Mouse (Mus musculus) heart, embryonic 12.5 days (tissue): ENCODE measurements around the gene Faxc. TPM values are rescaled to one million over a fixed set of nuclear protein-coding genes. Genes with fewer than 3 reads are reported as not detected.
A peak's percentile ranks its signal among the peaks of the same experiment; 100 is the strongest.

Source experiments
- ATAC-seq: fragments of 200-750 bp; cut with Nextera tagmentation; 2 replicates; pipeline ENCODE4 v1.8.0; 2017; ENCODE audit warnings: moderate TSS enrichment, moderate library complexity; ENCODE audit not compliant: insufficient number of reproducible peaks, low FRiP score
- H3K27ac ChIP-seq: fragments of 300-500 bp; sonication (generic); 2 replicates; pipeline ENCODE4 v1.5.1; 2016; ENCODE audit warnings: mild to moderate bottlenecking, moderate library complexity; ENCODE audit not compliant: poor library complexity, severe bottlenecking
- H3K27me3 ChIP-seq: fragments of 300-500 bp; sonication (generic); replicated peaks from 2 replicates; pipeline ENCODE4 v1.6.1; 2016; ENCODE audit warnings: mild to moderate bottlenecking, moderate library complexity
- H3K36me3 ChIP-seq: fragments of 300-500 bp; sonication (generic); 2 replicates; pipeline ENCODE4 v1.6.1; 2016; ENCODE audit warnings: mild to moderate bottlenecking, moderate library complexity
- H3K4me1 ChIP-seq: fragments of 300-500 bp; sonication (generic); replicated peaks from 2 replicates; pipeline ENCODE4 v1.6.1; 2016; ENCODE audit warnings: mild to moderate bottlenecking
- H3K4me2 ChIP-seq: fragments of 300-500 bp; sonication (generic); 2 replicates; pipeline ENCODE4 v1.6.1; 2016; ENCODE audit warnings: mild to moderate bottlenecking, moderate library complexity
- H3K4me3 ChIP-seq: fragments of 300-500 bp; sonication (generic); 2 replicates; pipeline ENCODE4 v1.5.1; 2016; ENCODE audit warnings: mild to moderate bottlenecking
- H3K9ac ChIP-seq: fragments of 300-500 bp; sonication (generic); 2 replicates; pipeline ENCODE4 v1.6.1; 2016; ENCODE audit warnings: mild to moderate bottlenecking, moderate library complexity
- H3K9me3 ChIP-seq: fragments of 300-500 bp; sonication (generic); replicated peaks from 2 replicates; pipeline ENCODE4 v1.6.1; 2016; ENCODE audit warnings: mild to moderate bottlenecking, moderate library complexity
- WGBS: fragments of 180-500 bp; shearing (Covaris S2); methylation state at CpG from one replicate; pipeline ENCODE4 v1.1.7; 2016; 5-methylcytosine and 5-hydroxymethylcytosine counted together
- polyA plus RNA-seq: library from polyadenylated mRNA; unstranded; fragments of >200 nt; fragmentation: Nextera tagmentation; extraction: Ambion mirVana; gene quantifications from 2 replicates; pipeline ENCODE4 v1.2.1, GENCODE M21; 2016

Gene Faxc
- polyA plus RNA-seq, 1 experiment from 2014 or later = 4.7 TPM

DNA sequence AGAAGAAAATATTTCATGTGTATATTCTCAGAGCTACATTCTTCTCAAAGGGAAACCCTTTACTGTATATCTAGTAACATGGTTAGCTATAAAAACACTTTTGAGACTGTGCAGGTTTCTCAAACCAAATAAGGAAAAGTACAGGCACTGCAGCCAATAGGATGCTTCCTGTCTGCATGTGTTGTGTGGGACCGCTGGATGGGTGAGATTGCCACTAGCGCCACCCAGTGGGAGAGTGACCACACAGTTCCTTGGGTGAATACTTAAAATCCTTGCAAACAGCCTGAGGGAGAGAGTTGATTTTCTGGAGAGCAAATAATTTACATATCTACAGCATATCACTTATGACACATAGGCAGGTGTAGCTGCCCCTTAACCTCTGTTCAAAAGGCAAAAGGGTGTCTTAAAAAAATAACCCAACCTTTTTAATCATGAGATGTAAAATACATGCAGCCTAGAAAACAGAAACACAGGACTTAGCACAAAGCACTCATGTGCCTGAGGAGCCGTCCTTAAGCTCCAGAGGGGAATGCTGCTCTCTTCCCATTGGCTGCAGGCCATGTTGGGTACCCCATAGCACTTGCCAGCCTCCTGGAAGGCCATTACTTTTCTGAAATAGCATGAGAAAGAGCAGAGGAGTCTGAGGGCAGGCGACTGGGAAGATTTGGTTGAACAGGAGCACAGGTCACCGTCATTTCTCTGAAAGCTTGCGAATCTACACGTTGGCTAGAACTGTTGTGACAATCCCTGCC lies 26.6 kb downstream of the Faxc start:
- H3K4me3 ChIP-seq = no peak overlapping the region
- 58% methylated on average over 7 of the region's 7 CpGs for WGBS
- no peak overlapping the region for H3K27ac ChIP-seq
- H3K27me3 ChIP-seq = no peaks in the 10 kb centered on the region
- H3K9me3 ChIP-seq = no peaks in the 10 kb centered on the region
- H3K9ac ChIP-seq = no peak overlapping the region
- no peak overlapping the region for H3K4me2 ChIP-seq
- ATAC-seq = no peak
- H3K4me1 ChIP-seq = no peaks in the 10 kb centered on the region
- no peaks in the 10 kb centered on the region; the same call in 1 of the 2 replicates for H3K36me3 ChIP-seq

DNA sequence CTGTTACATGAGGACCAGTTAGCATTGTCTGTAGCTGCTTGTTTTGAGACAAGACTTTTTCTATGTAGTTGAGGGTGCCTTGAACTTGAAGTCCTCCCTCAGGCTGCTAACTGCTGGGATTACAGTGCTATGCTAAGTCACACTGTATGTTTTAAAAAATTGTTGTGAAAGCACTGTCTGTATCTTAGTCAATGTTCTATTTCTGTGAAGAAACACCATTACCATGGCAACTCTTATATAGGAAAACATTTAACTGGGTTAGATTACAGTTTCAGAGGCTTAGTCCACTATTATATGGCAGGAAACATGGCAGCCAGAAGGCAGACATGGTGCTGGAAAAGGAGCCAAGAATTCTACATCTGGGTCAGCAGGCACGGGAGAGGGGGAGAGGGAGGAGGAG lies 40.8 kb downstream of the Faxc start:
- H3K27me3 ChIP-seq = peaks cover 32% of the 10 kb centered on the region
- H3K9me3 ChIP-seq = no peaks in the 10 kb centered on the region
- WGBS = 50% methylated on average over 1 of the region's 1 CpGs
- no peak overlapping the region for H3K9ac ChIP-seq
- peaks cover 12% of the 10 kb centered on the region for H3K4me1 ChIP-seq
- H3K36me3 ChIP-seq = no peaks in the 10 kb centered on the region
- ATAC-seq = no peak
- no peak overlapping the region for H3K4me3 ChIP-seq
- H3K27ac ChIP-seq = no peak overlapping the region
- H3K4me2 ChIP-seq = no peak overlapping the region

DNA sequence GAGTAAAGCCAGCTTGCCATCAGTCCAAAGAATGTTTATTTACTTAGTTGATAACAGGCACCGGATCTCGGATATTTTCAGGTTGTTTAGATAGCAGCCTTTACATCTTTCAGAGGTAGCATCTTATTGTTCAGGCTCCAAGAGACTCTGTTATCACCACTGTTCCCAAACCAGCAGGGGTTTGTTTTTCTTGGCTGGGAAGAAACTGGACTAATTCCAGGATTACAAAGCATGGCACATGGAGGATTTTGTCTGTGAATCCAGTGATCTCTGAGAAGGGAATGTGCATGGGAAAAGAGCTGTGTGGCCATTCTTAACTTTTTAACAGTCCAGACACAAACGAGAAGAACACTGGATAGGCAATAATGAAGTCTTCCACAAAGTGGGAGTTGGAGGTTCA lies 43.0 kb downstream of the Faxc start:
- WGBS = 19% methylated on average over 3 of the region's 3 CpGs
- Histone ChIP-seq H3K27me3 (peaks cover 37% of the 10 kb centered on the region), H3K36me3 (no peaks in the 10 kb centered on the region), H3K9ac (no peak overlapping the region), H3K4me3 (no peak overlapping the region), H3K4me1 (peaks cover 13% of the 10 kb centered on the region), H3K27ac (no peak overlapping the region), H3K9me3 (no peaks in the 10 kb centered on the region), H3K4me2 (no peak overlapping the region)
- ATAC-seq = no peak

DNA sequence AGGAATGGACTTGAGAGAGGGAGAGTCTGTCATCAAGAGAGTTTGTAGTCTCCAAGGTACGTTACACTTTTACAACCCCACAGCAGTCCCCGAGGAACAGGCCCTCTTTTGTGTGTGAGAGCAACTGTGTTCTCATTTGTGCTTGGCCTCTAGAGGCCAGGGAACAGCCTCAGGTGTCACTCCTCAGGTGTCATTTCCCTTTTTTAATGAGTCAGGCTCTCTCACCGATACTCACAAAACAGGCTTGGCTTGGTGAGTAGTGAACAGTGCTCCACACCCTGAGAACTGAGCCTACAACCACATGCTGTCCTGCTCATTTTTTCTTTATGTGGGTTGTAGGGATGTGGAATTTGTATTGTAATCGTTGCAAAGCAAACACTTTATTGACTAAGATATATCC lies 49.3 kb downstream of the Faxc start:
- WGBS = 70% methylated on average over 4 of the region's 4 CpGs
- Histone ChIP-seq H3K9ac (no peak overlapping the region), H3K4me1 (peaks cover 6% of the 10 kb centered on the region), H3K27ac (no peak overlapping the region), H3K4me2 (no peak overlapping the region), H3K4me3 (no peak overlapping the region), H3K9me3 (no peaks in the 10 kb centered on the region), H3K36me3 (peaks cover 6% of the 10 kb centered on the region), H3K27me3 (peaks cover 41% of the 10 kb centered on the region)
- ATAC-seq = no peak

DNA sequence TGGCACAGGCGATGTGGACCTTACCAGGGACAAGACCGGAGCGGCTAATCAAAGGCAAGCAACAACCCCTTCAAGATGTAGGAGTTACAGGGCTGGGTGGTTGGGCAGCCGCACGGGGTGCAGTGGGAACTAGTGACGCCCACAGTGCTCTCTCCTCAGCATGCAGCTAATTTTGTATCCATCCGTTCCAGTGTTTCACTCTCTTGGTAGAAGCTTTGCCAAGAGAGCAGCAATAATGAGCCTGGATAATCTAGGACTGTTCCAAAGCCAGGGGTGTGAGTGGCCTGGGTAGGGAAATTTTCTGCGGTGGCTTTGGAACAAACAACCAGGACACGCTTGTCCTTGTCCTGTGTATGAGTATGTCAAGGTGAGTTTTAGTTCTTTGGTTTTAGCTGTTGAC lies 51.3 kb downstream of the Faxc start:
- no peak overlapping the region for H3K4me2 ChIP-seq
- no peaks in the 10 kb centered on the region for H3K9me3 ChIP-seq
- H3K27me3 ChIP-seq = peaks cover 23% of the 10 kb centered on the region
- H3K9ac ChIP-seq = no peak overlapping the region
- H3K27ac ChIP-seq = no peak overlapping the region
- peaks cover 6% of the 10 kb centered on the region for H3K36me3 ChIP-seq
- no peak overlapping the region for H3K4me3 ChIP-seq
- ATAC-seq = no peak
- 87% methylated on average over 9 of the region's 9 CpGs for WGBS
- H3K4me1 ChIP-seq = peaks cover 6% of the 10 kb centered on the region

DNA sequence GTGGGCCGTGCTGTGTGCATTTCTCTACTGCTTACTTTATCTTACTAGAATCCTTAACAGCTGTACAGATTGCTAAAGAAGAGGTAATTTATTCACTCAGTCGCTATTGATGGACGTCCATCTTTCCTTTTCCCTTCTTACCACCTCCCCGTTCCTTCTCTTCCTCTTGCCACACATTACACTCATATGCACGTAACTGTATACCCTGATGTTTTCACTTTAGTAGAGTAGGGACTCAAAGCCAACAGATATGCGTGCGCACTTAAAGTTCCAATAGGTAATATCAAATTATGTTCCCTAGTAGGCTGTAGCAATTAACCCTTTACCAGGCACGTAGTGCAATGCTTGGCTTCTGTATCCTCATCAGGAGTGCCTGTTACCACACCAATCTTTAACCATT lies 55.7 kb downstream of the Faxc start:
- no peak overlapping the region for H3K27ac ChIP-seq
- H3K9me3 ChIP-seq = no peaks in the 10 kb centered on the region
- peaks cover 6% of the 10 kb centered on the region for H3K36me3 ChIP-seq
- peaks cover 7% of the 10 kb centered on the region; the same call in 1 of the 2 replicates for H3K27me3 ChIP-seq
- ATAC-seq = no peak
- H3K4me2 ChIP-seq = no peak overlapping the region
- H3K9ac ChIP-seq = no peak overlapping the region
- WGBS = 73% methylated on average over 8 of the region's 8 CpGs
- H3K4me3 ChIP-seq = no peak overlapping the region
- H3K4me1 ChIP-seq = no peaks in the 10 kb centered on the region

DNA sequence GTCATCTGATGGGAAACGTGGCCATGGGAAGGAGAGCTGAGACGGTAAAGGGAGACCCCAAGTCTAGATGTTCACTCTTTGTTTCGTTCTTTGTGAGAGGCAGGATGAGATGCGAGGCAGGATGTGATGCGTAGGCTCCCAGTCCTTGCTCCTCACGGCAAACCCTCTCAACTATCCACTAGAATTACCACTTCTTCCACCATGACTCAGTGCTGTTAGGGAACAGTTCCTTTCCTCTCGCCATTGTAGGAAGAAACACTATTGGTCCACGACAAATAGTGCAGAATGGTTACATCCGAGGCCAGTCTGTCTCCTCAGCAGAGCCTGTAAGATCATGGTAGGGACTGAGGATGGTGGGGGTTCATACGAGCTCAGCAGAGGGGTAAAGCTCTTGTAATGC lies 56.3 kb downstream of the Faxc start:
- Histone ChIP-seq H3K9me3 (no peaks in the 10 kb centered on the region), H3K27me3 (peaks cover 4% of the 10 kb centered on the region; the same call in 1 of the 2 replicates), H3K4me1 (no peaks in the 10 kb centered on the region), H3K4me2 (no peak overlapping the region), H3K9ac (no peak overlapping the region), H3K27ac (no peak overlapping the region), H3K36me3 (peaks cover 4% of the 10 kb centered on the region), H3K4me3 (no peak overlapping the region)
- 74% methylated on average over 10 of the region's 10 CpGs for WGBS
- ATAC-seq = no peak

DNA sequence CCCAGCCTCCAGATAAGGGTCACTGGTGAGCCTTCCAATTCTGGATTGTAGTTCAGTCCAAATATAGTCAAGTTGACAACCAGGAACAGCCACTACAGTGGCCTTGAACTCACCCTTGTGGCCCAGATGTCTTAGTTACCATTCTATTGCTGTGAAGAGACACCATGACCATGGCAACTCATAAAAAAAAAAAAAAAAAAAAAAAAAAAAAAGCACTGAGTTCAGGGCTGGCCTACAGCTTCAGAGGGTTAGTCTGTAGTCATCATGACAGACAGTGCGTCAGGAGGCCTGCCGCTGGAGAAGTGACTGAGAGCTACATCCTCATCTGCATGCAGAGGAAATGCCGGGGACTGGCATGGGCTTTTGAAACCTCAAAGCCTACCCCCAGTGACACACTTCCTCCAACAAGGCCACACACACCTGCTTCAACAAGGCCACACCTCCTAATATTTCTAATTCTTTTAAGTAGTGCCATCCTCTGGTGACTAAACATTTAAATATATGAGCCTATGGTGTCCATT lies 58.5 kb downstream of the Faxc start:
- Histone ChIP-seq H3K4me1 (no peaks in the 10 kb centered on the region), H3K9me3 (no peaks in the 10 kb centered on the region), H3K36me3 (peaks cover 12% of the 10 kb centered on the region; the same call in 1 of the 2 replicates), H3K9ac (no peak overlapping the region), H3K27ac (no peak overlapping the region), H3K4me3 (no peak overlapping the region), H3K27me3 (no peaks in the 10 kb centered on the region), H3K4me2 (no peak overlapping the region)
- no peak for ATAC-seq
- WGBS = 83% methylated on average over 3 of the region's 3 CpGs

DNA sequence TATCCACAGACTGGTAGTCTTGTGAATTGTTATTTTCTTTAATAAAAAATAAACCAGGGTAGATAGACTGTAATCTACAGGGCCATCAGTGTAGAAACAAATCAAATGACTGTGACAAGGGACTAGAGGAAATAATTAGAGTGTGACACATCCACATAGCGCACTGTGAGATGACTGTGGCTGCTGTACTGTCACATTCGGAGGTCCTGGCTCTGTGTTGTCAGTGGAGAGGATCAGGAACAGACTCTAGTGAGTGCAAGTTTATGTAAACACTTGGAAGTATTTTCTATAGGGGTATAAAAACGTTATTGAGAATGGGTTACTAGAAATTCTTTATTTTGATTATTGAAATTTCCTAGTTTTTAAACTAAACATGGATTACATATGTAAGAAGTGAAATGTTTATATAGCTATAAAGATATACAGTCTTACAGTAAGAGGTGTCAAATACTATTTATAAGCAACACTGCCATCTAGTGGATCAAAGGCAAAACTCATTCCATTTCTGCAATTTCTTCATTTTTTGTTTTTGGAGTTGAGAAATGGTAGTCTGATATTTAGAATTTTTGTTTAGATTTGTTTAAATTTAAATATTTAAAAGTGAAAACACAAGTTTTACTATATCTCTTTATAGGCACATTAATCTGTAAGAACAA lies 59.6 kb downstream of the Faxc start:
- H3K9ac ChIP-seq = no peak overlapping the region
- no peaks in the 10 kb centered on the region for H3K27me3 ChIP-seq
- H3K4me1 ChIP-seq = no peaks in the 10 kb centered on the region
- H3K4me2 ChIP-seq = no peak overlapping the region
- ATAC-seq = no peak
- H3K9me3 ChIP-seq = no peaks in the 10 kb centered on the region
- 33% methylated on average over 3 of the region's 3 CpGs for WGBS
- H3K36me3 ChIP-seq = peaks cover 12% of the 10 kb centered on the region; the same call in 1 of the 2 replicates
- H3K27ac ChIP-seq = no peak overlapping the region
- no peak overlapping the region for H3K4me3 ChIP-seq

DNA sequence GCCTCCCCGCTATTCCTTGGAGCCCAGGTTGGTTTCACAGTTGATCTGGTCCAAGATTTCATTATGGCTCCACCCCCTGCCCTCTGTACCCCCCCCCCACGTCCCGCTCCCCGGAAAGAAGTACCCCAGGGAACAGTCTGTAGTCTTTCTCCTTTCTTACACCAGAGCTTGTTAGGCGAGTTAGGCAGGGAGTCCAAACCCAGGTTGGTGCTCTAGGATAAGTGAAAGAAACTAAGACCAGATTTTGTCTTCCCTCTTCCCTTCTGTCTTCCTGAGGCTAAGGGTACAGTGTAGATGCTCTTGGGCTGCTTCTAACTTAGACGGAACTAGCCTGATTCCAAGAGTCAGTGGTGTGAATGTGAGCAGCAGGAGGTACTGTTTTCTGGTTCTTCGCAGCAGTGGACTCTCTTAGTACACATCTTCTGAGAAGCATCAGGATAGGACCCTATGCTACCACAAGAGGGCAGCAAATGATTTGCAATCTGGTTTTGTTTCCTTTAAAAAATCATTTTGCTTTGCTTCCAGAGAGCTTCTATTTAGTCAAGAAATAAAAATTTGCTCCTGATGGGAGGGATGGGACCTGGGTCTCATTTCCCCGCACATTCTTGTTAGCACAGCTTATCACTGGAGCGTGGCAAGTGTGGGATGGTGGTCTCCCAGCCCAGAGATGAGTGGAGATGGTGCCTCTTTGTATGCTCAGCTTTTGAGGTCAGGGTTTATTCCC lies 86.7 kb downstream of the Faxc start:
- no peak for ATAC-seq
- H3K4me2 ChIP-seq = peak overlapping the region; percentile 45

DNA sequence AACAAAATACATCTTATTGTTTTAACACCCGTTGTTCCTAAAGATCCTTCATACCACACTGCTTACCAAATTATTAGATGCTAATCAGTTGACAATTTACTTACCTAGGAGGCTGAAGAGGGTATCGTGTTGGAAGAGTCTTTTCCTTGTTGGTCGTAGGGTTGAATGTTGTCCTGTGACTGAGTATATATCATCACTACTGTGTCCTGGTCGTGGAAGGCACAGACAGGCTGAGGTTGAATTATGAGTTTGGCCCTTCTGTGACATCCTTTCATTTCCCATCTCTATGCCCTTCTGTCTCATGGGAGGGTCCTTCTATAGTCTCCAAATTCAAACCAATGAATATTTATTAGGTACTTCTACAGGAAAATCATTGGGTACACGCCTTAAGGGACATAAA lies 87.3 kb downstream of the Faxc start:
- Histone ChIP-seq H3K36me3 (no peaks in the 10 kb centered on the region), H3K4me2 (no peak overlapping the region), H3K27me3 (no peaks in the 10 kb centered on the region; the same call in 1 of the 2 replicates), H3K4me1 (no peaks in the 10 kb centered on the region), H3K9ac (no peak overlapping the region), H3K27ac (no peak overlapping the region), H3K9me3 (no peaks in the 10 kb centered on the region), H3K4me3 (no peak overlapping the region)
- WGBS = 45% methylated on average over 5 of the region's 5 CpGs
- no peak for ATAC-seq

More for the DNA sequence above, 86.7 kb downstream of the Faxc start:
- no peak overlapping the region for H3K4me3 ChIP-seq
- 8% methylated on average over 9 of the region's 9 CpGs for WGBS
- H3K9ac ChIP-seq = no peak overlapping the region
- no peaks in the 10 kb centered on the region for H3K9me3 ChIP-seq
- no peaks in the 10 kb centered on the region for H3K4me1 ChIP-seq
- H3K36me3 ChIP-seq = no peaks in the 10 kb centered on the region
- no peak overlapping the region for H3K27ac ChIP-seq
- H3K27me3 ChIP-seq = no peaks in the 10 kb centered on the region; the same call in 1 of the 2 replicates
